Mouse (Mus musculus) c-Kit-positive CD71-negative TER-119-negative erythroid progenitor cells, embryonic 14.5 days (primary cell): ENCODE data around the gene Large1.
"Not testable (repeated sequence)": the region's sequence is repeated elsewhere in the genome, so short reads cannot be mapped to it uniquely, and the experiment has no call there.

ENCODE experiments used
- DNase-seq: peaks from one replicate; pipeline ENCODE4 v3.0.0-alpha.2; 2013; ENCODE audit warnings: low read depth

Gene Large1

DNA sequence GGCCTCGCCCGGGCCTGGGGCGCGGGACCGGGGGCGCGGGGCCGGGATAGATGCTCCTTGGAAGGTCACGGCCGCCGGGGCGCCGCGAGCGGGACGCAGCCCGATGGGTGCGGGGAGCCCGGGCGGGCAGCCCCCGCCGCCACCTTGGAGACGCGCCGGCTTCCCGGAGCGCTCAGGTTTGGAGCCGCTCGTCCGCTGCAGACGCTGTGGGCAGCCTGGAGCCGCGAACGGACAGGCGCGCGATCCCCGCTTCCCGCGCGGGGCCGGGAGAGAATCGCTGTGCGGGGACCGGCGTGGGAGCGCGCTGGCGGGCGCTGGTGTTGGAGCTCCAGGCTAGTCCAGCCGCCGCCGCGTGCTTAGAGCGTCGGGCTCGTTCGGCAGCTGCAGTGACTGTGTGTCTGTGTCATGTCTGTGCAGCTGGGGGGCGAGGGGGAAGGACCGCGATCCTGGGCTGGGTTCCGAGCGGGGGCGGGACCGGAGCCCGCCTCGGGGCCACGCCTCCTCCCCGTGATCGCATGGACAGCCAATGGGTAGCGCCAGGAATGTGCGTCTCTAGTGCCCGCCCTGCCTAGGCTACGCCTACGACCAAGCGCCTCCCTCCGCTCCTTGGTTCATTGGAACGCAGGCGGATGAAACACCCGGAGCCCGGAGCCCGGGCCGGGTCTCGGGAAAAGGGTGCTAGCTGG lies at the start of gene Large1:
TSS of gene Large1 (minus strand) at position 433 of the 686 bp plus-strand sequence.
- peak; percentile 83 for DNase-seq

DNA sequence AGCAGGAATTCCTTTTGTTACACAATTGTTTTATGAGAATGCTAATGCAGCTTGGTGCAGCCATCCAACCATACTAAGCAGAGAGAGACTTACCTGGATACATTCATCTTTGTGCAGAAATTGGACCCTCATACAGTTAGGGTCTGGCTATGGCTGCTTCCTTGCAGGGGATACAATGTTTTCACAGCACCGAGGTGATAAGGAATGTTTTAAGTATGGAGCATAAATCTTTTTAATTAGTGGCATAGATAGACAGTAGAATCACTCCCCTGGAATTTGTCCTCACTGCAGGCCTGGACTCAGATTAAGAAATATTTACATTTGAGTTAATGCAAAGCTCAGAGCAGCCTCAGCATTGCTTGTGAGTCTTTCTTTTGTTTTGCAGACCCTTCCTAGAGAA lies 47.0 kb upstream of the Large1 start:
- no peak for DNase-seq

DNA sequence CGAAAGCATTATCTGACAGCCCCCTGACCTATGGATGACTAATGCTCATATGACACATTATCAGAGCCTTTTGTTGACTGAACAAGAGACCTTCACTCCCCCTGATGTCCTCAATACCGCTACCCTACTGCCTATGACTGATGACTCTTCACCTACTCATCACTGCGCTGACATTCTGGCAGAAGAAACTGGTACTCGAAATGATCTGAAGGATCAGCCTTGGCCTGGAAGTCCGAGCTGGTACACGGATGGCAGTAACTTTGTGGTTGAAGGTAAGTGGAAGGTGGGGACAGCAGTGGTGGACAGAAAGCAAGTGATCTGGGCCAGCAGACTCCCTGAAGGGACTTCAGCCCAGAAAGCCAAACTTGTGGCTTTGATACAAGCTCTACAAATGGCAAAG lies 19.7 kb upstream of the Large1 start:
- not testable (repeated sequence) for DNase-seq

DNA sequence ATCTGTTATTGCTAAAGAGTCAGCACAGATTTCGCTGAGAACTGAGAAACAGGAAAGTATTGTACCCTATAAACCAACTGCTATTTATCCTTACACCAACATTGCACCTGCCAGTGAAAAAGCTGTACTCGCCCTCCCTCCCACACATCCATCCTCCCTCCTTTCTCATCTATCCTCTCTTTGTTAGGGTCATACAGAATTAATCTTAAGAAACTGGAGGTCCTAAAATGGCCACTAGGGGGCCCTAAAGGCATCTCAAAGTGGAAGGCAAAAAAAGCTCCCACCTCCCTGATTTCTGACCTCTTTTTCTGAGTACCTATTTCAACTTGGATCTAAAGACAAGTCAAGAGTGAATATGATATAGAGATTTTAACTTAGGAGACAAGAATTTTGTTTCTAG lies 2.6 kb upstream of the Large1 start:
- DNase-seq = peak; percentile 48

DNA sequence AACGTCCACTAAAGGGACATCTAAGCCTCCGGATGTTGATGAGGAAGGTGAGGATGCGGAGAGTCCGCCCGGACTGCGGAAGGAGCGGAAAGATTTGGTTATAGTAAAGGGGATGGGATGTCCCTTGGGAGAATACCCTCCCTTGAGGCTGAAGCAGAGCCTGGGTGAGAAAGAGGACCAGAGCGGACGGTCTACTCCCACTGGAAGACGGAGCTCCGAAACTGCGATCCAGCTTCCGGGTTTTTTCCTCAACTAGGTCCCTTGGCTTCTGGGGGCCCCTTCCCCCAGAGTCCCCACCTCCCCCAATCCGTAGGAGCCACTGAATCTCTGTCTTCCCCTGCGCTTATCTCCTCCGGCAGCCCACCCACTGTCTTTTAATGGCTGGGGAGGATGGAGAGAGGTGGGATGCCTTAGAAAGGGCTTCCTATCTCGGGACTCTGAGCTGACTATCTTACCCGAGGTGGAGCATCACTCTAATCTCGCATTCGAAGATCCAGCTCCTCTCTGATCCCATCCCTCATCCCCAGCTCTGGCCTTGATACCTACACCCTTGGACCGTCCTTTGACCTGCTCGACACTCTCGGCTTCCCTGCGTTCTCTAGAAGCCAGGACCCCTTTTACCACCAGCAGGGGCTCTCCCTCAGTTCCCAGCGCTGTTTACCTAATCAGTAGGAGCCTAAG lies 1.0 kb upstream of the Large1 start:
- DNase-seq = no peak

DNA sequence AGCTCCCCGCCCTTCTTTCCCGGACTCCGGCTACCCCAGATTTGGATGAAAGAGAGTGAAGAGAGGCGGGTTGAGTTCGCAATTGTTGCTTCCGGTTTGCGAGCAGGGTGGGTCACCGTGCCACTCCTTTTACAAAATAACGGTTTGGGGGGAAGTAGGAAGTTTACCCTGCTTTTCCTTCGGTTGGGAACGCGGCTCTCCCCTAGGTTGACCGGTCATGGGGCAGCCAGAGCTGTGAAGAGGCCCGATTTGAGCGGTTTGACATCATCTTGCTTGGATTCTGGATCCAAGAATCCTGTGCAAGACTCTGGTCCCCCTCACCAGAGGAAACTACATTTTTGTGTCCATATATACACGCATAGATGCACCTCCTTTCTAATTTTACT lies 447 bp upstream of the Large1 start:
- no peak for DNase-seq

DNA sequence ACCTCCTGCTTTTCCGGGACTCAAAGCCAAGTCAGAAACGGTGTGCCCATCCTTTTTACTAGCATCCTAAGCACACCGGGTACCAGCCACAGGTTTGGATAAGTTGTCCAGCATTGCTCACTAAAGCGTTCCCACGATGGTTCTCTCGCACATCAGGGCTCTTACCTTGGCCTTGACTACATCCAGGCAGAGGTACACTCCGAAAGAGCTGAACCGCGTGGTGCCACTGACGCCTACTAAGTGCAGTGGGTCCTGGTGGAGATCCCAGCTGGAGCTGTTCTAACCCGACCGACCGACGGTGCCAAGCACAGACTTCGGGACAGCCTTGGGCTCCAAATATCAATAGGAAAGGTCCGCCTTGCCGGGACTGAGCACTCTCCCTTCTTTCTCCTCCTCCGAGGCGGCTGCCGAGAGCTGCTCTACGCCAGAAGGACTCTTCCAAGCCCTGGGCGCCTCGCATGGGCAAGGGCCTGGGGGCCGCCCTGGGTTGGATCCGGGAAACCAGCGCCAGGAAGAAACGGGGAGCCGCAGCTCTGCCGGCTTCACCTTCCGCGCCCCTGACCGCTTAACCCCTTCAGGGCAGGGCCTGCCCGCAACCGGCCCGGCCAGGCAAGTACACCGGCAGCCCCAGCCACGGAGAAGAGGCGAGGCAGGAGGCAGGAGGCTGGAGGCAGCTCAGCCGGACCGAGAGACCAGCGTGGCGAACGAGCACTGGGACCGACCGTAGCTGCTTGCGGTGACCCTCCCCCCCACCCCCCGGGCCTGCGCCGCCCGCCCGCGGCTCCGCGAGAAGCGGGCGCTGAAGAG lies 836 bp downstream of the Large1 start:
- DNase-seq = no peak

DNA sequence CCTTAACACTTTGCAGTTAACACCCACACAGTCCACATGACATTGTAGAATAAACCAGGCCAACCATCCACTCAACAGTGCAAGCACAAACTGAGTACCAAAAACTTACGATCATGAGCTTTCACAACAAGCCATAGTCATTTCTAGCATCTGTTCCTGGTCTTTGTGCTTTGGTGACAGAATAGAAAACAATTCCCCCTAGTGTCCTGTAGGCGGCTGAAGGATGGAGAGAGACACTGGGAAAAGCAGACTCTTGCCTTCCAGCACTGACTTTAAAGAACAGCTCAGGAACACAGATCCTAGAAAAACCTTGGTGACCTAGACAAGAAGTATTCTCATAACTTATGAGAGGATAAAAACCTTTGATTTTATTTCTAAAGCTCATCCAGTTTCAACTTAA lies 3.0 kb downstream of the Large1 start:
- DNase-seq = no peak

DNA sequence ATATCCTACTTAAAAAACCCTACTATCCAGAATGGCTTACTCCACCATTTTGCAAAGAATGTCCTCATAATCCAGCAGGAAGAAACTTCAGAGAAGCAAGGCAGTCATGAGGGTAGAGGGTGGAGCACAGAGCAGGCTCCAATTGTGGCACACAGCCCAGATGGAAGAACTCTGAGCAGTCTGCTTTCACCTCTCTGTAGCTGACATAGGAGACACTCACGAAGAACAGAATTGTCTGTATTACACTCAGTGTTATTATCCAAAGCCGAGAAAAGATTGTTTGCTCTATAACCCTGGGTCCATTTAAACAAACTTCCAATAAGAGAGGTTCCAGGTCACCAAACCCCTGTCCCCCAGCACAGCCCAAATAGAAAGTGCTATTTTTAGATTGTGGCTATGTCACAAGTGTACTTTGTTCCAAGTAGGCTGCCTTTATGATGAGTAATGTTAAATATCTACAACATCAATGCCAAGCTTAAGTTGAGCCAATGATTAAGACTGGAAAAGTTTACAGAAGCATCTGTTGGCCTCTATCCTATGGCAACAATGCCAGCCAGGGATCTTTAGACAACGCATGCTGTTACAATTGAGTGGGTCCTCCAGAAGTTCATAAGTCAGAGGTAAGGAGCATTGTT lies 10.5 kb downstream of the Large1 start:
- DNase-seq = no peak

DNA sequence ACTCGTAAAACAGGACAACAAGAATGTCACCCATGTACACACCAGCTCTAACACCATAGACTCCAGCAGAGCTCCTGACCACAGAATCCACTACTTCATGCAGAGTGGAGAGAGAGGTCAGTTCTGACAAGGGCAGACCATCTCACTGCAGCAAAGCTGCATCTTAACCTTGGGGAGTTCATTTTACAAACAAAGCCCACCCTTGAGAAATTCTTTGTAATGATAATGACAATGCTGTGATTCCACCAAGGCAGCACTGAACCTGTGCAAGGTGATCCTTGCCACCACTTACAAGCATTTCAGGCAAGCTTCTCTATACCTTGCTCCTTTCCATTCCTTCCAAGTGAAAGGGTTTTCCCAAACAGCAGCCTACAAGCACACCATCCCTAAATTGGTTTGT lies 16.5 kb downstream of the Large1 start:
- no peak for DNase-seq

DNA sequence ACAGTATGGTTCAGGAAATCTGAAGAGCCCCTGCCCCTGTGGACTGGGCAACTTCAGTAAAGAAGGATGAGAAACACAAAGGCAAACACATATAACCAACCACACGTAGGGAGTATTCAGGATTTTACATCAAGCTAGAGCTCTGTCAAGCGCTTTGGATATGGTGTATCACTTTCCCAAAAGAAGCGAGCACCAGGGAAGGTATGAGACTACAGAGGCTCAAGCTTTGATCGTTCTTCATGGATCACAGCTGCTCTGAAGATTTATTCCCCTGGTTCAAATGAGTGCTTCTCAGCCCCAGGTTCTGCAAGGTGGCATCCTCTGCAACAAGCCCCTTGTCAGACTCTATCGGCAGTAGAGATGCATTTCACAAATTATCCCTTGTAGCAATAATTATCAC lies 24.2 kb downstream of the Large1 start:
- no peak for DNase-seq

DNA sequence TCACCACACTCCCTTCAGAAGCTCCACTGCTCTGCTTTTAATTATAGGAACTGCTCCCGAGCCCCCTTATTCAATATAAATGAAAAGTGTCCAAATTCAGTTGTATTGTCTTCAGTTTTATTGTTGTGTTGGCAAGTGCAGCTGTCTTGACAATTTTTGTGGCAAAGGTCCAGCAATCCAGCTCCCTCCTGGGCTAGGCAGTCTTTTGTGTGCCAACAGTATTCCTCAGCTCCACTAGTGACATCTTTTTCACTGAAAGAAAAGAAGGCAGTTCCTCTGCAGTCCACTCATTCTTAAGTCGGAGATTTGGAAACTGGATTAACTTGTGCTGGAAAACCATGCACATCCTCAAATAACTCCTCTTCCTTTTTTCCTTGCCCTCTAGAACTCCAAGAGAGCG lies 25.3 kb downstream of the Large1 start:
- DNase-seq = no peak

DNA sequence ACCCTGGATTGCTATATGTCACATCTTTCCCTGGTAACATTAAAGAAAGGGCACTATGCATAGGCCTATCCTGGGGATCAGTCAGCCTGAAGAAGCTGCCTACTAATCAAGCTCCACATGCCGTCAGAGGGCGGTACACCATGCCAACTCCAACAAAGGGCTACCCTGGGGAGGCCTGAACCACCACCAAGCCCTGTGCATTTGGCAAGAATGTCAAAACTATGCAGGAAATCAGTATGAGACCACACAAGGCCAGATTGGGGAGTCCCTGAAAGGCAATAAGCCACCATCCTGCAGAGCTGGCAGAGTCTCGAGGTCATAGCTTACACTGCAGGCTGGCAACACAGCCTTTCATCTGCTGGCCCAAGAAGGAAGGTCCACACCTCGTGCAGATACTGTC lies 28.7 kb downstream of the Large1 start:
- DNase-seq = no peak

DNA sequence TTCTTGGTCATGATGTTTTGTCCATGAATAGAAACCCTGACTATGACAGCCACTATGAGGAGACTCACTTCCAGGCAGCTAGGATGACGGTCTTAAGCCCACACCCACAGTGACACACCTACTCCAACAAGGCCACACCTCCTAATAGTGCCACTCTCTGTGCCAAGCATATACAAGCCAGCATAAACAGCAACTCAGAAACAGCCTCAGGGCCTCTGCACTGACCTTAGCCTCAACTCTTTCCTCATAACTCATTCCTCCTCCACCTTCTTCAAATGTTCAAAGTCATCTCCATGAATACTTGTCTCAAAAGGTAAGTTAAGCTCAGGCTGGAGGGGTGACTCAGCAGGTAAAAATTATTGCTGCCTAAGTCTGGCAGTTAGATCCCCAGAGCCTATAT lies 29.7 kb downstream of the Large1 start:
- no peak for DNase-seq

DNA sequence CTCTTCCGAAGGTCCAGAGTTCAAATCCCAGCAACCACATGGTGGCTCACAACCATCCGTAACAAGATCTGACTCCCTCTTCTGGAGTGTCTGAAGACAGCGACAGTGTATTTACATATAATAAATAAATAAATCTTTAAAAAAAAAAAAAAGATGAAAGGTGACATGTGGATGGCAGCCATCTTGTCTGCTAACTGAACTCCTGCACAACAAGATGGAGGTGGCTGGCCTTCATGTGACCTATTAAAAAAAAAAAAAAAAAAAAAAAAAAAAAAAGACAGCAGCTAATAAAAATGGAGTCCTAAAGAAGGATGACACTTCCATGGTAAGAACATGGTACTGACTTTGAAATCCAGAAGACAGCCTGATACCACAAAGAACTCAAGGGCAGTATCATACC lies 33.8 kb downstream of the Large1 start:
- DNase-seq = not testable (repeated sequence)

DNA sequence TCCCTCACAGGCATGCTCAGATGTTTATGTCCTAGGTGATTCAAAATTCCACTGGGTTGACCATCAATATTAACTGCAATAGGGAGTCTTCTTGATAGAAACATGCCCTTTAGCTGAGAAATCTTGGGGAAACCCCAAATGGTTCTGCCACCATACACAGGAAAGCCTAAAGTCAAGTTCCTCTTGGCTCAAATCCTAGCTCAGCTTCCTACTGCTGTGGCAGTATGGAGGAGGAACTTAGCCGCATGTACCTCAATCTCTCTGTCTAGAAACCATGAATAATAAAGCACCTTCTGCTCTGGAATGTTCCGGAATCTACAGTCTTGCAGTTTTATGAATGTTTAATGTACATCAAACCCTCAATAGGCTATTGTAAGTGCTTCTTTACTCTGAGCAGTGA lies 39.4 kb downstream of the Large1 start:
- DNase-seq = no peak

DNA sequence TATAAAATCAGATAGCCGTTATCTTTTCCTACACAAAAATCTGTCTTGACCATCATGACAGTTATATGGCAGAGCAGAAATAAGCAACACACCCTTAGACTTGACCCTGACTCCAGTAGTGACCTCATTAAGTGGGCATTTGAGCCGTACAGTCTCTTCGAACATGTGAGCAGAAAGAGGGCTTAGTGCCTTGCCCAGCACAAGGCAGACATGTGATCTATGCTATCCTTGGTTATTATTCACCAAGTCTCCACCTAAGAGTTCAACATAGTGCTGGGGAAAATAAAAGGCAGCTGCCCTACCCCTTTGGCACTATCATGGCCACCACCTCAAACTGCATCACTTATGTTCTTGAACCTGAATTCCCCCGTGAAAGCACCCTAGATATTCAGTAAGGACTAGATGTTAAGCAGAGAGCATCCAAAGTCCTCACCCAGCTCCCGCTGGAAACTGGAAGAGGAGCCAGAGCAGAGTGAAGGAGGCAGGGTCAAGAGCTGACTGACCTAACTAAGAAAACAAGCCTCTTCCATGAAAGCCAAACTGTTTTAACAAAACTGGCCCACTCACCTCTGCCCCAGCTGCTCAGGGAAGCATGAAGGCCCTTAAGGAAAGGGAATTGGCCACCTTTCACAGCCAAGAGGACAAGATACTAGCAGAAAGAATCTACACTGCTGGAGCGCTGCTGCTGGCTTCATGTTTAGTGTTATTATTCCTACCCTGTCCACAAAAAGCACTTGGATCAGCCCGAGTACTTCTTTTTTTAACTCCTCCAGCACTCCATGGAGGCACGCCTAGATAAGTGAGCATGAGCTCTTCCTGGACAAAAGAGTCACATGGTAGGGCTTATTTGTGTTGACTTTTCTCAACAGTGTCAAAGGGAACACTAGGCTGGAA lies 40.4 kb downstream of the Large1 start:
- DNase-seq = no peak

DNA sequence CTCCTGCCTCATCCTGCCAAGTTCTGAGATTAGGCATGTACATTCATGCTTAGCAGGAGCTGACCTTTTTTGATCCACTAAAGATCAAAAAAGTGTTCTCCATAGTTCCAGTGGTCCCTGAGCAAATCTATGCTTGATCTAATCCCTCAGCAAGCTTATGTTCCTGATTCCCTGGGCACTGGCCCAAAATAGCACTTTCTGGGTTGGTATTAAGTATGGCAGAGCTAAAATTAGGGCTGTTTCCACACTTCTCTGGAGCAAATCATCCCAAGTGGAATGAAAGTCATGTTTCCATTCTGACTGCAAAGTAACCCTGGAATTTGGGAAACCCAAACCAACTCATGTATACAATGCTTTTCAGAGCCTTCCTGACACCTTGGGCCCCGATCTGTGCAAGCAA lies 42.9 kb downstream of the Large1 start:
- no peak for DNase-seq

DNA sequence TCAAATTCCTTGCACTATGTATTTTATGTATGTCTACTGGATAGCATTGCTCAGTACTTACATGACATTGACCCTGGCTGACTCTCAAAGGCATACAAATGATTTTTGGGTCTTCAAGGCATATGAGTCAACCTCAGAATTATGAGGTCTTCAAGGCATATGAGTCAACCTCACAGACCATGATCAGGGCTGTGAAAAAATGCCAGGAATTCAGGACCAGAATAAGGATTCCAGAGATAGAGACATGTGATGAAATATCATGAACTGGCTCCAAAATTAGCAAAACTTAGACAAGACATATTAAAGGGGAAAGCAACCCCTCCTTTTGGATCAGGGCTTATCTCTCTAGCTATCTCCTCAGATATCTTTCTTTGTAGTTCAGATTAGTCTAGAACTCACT lies 43.3 kb downstream of the Large1 start:
- DNase-seq = no peak

DNA sequence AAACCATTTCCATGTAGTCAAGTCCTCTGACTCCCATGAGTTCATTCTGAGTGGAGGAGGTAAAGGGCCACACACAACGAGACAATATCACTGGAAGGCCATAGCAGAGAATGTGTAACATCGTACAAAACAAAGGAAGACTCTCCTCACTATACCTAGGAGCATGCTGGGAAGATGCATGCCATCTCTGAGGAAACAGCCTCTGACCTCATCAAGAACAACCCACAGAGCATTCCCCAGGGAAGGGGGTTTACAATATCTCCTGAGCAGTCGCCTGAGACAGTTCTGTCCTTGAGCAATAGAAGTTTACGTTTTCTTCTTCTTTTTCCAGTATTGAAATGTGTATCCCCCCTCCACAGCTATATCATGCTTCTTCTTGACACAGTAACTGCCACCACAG lies 49.4 kb downstream of the Large1 start:
- no peak for DNase-seq

DNA sequence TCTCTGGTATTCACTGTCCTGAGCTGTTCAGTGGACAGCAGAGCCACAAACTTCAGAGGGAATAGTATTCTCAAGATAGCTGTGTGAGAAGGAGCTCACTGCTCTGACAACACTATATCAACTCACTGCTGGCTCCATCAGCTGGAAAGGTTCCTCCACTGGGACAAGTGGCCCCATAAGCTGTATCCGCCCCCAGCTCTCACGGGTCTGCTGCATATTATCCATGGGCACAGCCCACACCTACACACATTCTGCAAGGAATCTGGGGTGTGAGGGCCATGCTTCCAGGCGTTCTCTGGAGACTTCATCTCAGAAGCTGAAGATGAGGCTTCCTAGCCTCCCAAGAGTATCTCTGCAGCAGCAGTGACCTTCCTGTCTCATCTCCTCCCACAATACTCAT lies 50.4 kb downstream of the Large1 start:
- no peak for DNase-seq

DNA sequence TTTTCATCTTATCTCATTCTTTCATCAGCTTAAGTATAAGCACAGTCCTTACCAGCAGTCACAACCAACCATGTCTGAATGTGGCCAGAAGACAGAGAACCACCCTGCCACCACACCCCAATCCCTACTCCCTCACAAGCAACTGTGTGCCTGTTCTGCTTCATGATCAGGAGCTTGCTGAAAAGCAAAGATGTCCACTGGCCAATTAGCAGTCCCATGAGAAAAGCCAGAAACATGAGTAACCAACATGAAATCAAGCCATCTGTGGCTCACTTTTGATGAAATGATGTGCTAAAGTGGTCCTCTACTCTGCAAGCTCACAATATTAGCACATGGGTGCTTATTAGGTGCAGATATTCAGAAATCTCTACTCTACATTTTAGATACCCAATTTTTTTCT lies 57.8 kb downstream of the Large1 start:
- no peak for DNase-seq
